Mouse (Mus musculus) embryonic facial prominence, embryonic 13.5 days (tissue): ENCODE data around the gene Pfdn5. TPM values are rescaled to one million over a fixed set of nuclear protein-coding genes. Genes with fewer than 3 reads are reported as not detected.

Source experiments
- ATAC-seq: fragments of 200-750 bp; cut with Nextera tagmentation; 2 replicates; pipeline ENCODE4 v1.8.0; 2017; ENCODE audit warnings: low read depth; ENCODE audit not compliant: insufficient number of reproducible peaks, insufficient read depth, low FRiP score, low TSS enrichment
- H3K27ac ChIP-seq: fragments of 300-500 bp; sonication (generic); 2 replicates; pipeline ENCODE4 v1.5.1; 2015; ENCODE audit warnings: moderate library complexity, mild to moderate bottlenecking, inconsistent platforms
- H3K27me3 ChIP-seq: fragments of 300-500 bp; sonication (generic); 2 replicates; pipeline ENCODE4 v1.6.1; 2015; ENCODE audit warnings: mild to moderate bottlenecking, inconsistent platforms
- H3K36me3 ChIP-seq: fragments of 300-500 bp; sonication (generic); 2 replicates; pipeline ENCODE4 v1.6.1; 2015; ENCODE audit warnings: mild to moderate bottlenecking, inconsistent platforms
- H3K4me1 ChIP-seq: fragments of 300-500 bp; sonication (generic); 2 replicates; pipeline ENCODE4 v1.6.1; 2015; ENCODE audit warnings: inconsistent platforms
- H3K4me2 ChIP-seq: fragments of 300-500 bp; sonication (generic); 2 replicates; pipeline ENCODE4 v1.6.1; 2015; ENCODE audit warnings: moderate library complexity, mild to moderate bottlenecking, inconsistent platforms
- H3K4me3 ChIP-seq: fragments of 300-500 bp; sonication (generic); 2 replicates; pipeline ENCODE4 v1.5.1; 2015; ENCODE audit warnings: mild to moderate bottlenecking, inconsistent platforms
- H3K9ac ChIP-seq: fragments of 300-500 bp; sonication (generic); 2 replicates; pipeline ENCODE4 v1.6.1; 2015; ENCODE audit warnings: mild to moderate bottlenecking, inconsistent platforms
- H3K9me3 ChIP-seq: fragments of 300-500 bp; sonication (generic); 2 replicates; pipeline ENCODE4 v1.6.1; 2016; ENCODE audit warnings: inconsistent platforms
- WGBS: fragments of 180-500 bp; shearing (Covaris S2); methylation state at CpG from one replicate; pipeline ENCODE4 v1.1.7; 2015; ENCODE audit warnings: mixed read lengths; 5-methylcytosine and 5-hydroxymethylcytosine counted together
- polyA plus RNA-seq: library from polyadenylated mRNA; unstranded; fragments of >200 nt; fragmentation: Nextera tagmentation; extraction: Ambion mirVana; gene quantifications from 2 replicates; pipeline ENCODE4 v1.2.1, GENCODE M21; 2015

The Pfdn5 gene
- polyA plus RNA-seq: 458 and 502 TPM in 2 replicates

GRCm38 (mm10) chr15:102326022-102326576, at the start of gene Pfdn5:
Gene Pfdn5 (plus strand): TSS chr15:102326116.
- no peaks in the 10 kb centered on the region for H3K27me3 ChIP-seq
- peak within 1 kb of the TSS; percentile 85 for H3K27ac ChIP-seq
- H3K4me2 ChIP-seq: peak within 1 kb of the TSS; percentile 80
- peak within 1 kb of the TSS; percentile 85 for H3K4me3 ChIP-seq
- H3K36me3 ChIP-seq: peaks cover 64% of the 10 kb centered on the region
- H3K9me3 ChIP-seq: no peaks in the 10 kb centered on the region
- ATAC-seq: peak; percentile 76
- H3K4me1 ChIP-seq: peaks cover 12% of the 10 kb centered on the region
- under 1% methylated on average over 40 of the region's 40 CpGs for WGBS
- peak within 1 kb of the TSS; percentile 84 for H3K9ac ChIP-seq

DNA sequence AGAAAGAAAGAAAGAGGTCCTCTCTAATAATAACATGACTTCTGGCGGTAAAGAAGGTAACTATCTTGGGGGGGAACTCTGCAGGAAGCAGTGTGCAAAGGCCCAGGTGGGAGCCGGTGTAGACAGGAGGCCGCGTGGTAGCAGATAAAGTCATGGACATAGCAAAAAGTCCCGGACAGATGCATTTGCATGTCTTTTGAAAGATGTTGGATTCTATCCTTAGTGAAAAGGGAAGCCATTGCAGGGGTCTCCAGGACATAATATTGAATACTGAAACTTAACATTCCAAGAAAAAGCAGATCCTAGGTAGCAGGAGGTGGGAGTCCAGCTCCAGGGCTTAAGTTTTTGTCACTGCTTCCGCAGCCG, 47.2 kb upstream of the Pfdn5 start:
- ATAC-seq: no peak
- H3K4me1 ChIP-seq: peaks cover 21% of the 10 kb centered on the region
- 36% methylated on average over 7 of the region's 7 CpGs for WGBS

DNA sequence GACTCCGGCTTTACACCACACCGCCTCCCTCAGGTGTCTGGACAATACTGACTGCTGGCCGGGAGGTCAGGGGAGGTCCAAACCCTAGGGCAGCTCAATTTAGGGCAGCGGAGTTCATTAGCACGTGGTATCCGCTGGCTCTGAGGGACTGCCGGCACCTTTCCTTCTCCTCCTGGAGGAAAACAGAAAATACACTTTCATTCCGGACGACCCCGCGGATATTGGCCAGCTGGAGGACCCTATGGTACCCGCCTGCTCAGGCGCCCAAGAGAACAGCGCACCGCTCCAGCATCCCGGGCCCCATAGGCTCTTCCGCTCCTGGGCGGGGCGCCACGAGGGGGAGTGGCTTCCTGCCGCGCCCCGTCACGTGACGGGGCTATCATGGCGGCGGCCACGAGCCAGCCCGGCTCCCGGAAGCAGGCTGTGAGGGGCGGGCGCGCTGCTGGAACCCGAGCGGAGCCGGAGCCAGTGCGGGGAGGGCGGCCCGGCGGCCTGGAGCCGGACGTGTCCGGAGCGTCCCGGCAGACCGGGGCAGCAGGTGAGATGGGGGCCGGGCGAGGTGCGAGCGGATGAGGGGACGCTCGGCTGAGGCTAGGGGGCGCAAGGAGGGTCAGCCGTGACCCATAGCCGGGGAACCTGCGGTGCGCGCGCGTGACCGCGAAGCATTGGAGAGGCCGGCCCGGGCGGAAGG, 46.7 kb upstream of the Pfdn5 start, which contains the start of gene Mfsd5:
Gene Mfsd5 (plus strand): TSS at position 363 of the 691 bp plus-strand sequence.
- Histone ChIP-seq H3K36me3 (peaks cover 23% of the 10 kb centered on the region), H3K4me3 (peak within 1 kb of the TSS; percentile 85), H3K9ac (peak within 1 kb of the TSS; percentile 84), H3K27me3 (no peaks in the 10 kb centered on the region), H3K4me2 (peak within 1 kb of the TSS; percentile 92), H3K9me3 (no peaks in the 10 kb centered on the region), H3K27ac (peak within 1 kb of the TSS; percentile 89), H3K4me1 (peaks cover 21% of the 10 kb centered on the region)
- under 1% methylated on average over 65 of the region's 65 CpGs for WGBS
- ATAC-seq: peak; percentile 92

More for the DNA sequence above, 47.2 kb upstream of the Pfdn5 start:
- Histone ChIP-seq H3K4me3 (peak overlapping the region; percentile 85), H3K9me3 (no peaks in the 10 kb centered on the region), H3K36me3 (peaks cover 23% of the 10 kb centered on the region), H3K9ac (peak overlapping the region; percentile 84), H3K4me2 (peak overlapping the region; percentile 92), H3K27ac (peak overlapping the region; percentile 89), H3K27me3 (no peaks in the 10 kb centered on the region)

DNA sequence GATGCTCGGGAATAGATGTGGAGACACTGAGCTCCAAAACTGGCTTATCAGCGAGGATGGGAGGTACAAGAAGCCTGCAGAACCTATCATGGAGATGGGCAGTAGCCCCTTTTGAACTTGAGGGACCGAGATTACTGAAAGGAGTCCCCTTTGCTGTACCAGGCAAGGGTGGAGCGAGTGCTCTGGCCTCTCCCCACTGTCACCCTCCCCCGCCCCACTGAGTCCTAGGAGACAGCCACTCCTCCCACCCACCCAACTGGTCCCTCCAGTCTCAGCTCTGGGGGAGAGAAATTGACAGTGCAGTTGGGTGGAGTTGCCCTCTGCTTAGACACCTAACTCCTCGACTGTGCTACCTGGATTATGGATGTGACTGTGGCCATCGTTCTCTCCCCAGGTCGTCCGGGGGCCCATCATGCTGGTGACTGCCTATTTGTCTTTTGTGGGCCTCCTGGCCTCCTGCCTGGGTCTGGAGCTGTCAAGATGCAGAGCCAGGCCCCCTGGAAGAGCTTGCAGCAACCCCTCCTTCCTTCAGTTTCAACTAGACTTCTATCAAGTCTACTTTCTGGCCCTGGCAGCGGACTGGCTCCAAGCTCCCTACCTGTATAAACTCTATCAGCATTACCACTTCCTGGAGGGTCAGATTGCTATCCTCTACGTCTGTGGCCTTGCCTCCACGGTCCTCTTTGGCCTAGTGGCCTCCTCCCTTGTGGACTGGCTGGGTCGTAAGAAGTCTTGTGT, 46.0 kb upstream of the Pfdn5 start:
- Histone ChIP-seq H3K27ac (peak overlapping the region; percentile 89), H3K36me3 (peaks cover 23% of the 10 kb centered on the region), H3K4me2 (peak overlapping the region; percentile 92), H3K4me1 (peaks cover 21% of the 10 kb centered on the region), H3K9me3 (no peaks in the 10 kb centered on the region), H3K4me3 (peak overlapping the region; percentile 85), H3K27me3 (no peaks in the 10 kb centered on the region), H3K9ac (peak overlapping the region; percentile 84)
- peak; percentile 23; the same call in 1 of the 2 replicates for ATAC-seq
- 28% methylated on average over 13 of the region's 13 CpGs for WGBS

DNA sequence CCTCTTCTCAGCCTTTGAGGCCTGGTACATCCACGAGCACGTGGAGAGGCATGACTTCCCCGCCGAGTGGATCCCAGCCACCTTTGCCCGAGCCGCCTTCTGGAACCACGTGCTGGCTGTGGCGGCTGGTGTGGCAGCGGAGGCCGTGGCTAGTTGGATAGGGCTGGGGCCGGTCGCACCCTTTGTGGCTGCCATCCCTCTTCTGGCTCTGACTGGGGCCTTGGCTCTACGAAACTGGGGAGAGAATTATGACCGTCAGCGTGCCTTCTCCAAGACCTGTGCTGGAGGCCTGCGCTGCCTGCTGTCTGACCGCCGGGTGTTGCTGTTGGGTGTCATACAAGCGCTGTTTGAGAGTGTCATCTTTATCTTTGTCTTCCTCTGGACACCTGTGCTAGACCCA, 45.3 kb upstream of the Pfdn5 start:
- H3K4me3 ChIP-seq: peak overlapping the region; percentile 85
- ATAC-seq: no peak
- H3K9ac ChIP-seq: 0 out of 2 replicates have a peak overlapping the region, but pooled peaks have one; percentile 1
- WGBS: 94% methylated on average over 19 of the region's 19 CpGs
- H3K9me3 ChIP-seq: no peaks in the 10 kb centered on the region
- H3K36me3 ChIP-seq: peaks cover 23% of the 10 kb centered on the region
- H3K4me2 ChIP-seq: peak overlapping the region; percentile 92
- H3K27ac ChIP-seq: peak overlapping the region; percentile 89; the same call in 1 of the 2 replicates
- H3K27me3 ChIP-seq: no peaks in the 10 kb centered on the region
- peaks cover 21% of the 10 kb centered on the region for H3K4me1 ChIP-seq

DNA sequence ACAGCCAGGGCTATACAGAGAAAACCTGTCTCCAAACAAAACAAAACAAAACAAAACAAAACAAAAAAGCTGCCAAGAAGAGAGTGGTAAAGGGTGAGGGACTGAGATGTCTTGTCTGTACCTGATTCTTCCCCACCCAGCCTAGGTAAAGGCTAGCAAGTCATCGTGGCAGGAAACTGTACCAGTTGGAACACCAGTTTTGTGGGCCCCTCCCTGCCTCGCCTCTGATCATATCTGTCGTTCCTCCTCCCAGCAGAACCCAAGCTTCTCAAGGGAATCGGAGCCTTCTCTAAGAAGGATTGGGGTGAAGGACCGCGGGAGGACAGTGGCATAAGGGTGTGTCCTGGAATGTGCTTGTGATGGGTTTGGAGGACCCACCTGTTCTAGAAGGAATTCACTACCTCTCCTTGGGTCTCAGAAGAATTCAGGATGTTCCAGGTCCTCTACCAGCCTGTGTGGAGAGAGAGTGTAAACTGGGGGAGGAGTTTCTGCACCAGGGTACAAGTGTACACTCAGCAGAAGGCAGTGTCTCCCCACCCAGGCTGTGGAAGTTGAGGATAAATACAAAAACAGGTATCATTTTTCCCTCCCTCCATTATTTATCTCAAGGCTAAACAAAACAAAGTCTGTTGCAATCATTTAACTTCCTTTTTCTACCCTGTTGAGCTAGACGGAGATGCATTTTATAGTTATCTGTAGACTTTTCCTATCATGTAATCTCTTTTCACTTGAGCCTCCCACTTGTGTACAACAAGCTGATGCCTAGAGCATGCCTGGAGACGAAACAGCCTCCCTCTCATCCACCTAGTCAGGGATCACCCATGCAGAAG, 43.2 kb upstream of the Pfdn5 start:
- no peak for ATAC-seq
- peak overlapping the region; percentile 3; the same call in 1 of the 2 replicates for H3K4me2 ChIP-seq
- H3K9ac ChIP-seq: no peak overlapping the region
- no peaks in the 10 kb centered on the region for H3K9me3 ChIP-seq
- H3K27me3 ChIP-seq: no peaks in the 10 kb centered on the region
- H3K36me3 ChIP-seq: peaks cover 23% of the 10 kb centered on the region
- H3K4me1 ChIP-seq: peaks cover 21% of the 10 kb centered on the region
- 80% methylated on average over 8 of the region's 8 CpGs for WGBS
- H3K27ac ChIP-seq: no peak overlapping the region
- H3K4me3 ChIP-seq: no peak overlapping the region

GRCm38 (mm10) chr15:102283648-102284047, 42.3 kb upstream of the Pfdn5 start:
- Histone ChIP-seq H3K27ac (no peak overlapping the region), H3K4me1 (peaks cover 19% of the 10 kb centered on the region), H3K36me3 (peaks cover 23% of the 10 kb centered on the region), H3K4me2 (no peak overlapping the region), H3K4me3 (no peak overlapping the region), H3K9me3 (no peaks in the 10 kb centered on the region), H3K27me3 (no peaks in the 10 kb centered on the region), H3K9ac (no peak overlapping the region)
- ATAC-seq: no peak
- 75% methylated on average over 3 of the region's 3 CpGs for WGBS

- Histone ChIP-seq H3K4me1 (no peaks in the 10 kb centered on the region; the same call in 1 of the 2 replicates), H3K4me2 (no peak overlapping the region), H3K4me3 (no peak overlapping the region), H3K9ac (no peak overlapping the region), H3K36me3 (peaks cover 4% of the 10 kb centered on the region), H3K9me3 (no peaks in the 10 kb centered on the region), H3K27me3 (no peaks in the 10 kb centered on the region), H3K27ac (no peak overlapping the region)
- no peak for ATAC-seq
Observed at GRCm38 (mm10) chr15:102287395-102287794, 38.5 kb upstream of the Pfdn5 start.

DNA sequence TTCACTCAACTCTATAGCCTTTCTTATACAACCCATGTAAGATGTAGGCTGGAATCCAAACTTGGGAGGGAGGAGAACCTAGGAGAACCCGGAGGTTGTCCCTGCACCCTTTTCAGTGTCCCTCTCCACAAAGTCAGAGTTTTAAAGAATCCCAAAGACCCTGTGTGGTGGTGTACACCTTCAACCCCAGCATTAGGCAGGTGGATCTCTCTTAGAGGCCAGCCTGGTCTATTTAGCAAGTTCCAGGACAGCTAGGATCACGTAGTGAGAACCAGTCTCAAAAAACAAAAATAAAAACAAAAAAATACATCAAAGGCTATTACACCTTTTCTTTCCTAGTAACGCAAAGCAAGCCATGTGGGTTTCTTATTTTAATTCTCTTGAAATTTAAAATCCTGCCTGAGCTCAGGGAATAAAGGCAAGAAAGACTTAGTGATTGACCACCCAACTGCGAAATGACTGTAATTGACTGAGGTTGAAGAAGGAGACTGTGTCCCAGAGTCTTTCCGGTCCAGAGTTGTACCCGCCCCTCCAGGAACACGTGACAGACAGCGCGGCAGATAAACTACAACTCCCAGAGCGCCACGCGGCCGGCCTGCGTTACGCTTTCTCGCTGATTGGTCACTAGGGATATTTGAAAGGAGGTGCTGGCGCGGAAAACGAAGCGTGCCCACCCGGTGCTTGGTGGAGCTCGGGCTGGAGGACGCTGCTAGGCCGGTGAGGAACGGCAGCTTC, 30.1 kb upstream of the Pfdn5 start, which contains the start of gene Espl1:
Gene Espl1 (plus strand): TSS at position 634 of the 735 bp plus-strand sequence.
- Histone ChIP-seq H3K27ac (peak within 1 kb of the TSS; percentile 11; the same call in 1 of the 2 replicates), H3K9me3 (no peaks in the 10 kb centered on the region), H3K4me2 (peak within 1 kb of the TSS; percentile 85), H3K4me1 (peaks cover 18% of the 10 kb centered on the region), H3K9ac (peak within 1 kb of the TSS; percentile 70), H3K36me3 (peaks cover 25% of the 10 kb centered on the region), H3K27me3 (no peaks in the 10 kb centered on the region), H3K4me3 (peak within 1 kb of the TSS; percentile 71)
- 7% methylated on average over 25 of the region's 25 CpGs for WGBS
- ATAC-seq: peak; percentile 92

- 0 out of 2 replicates have a peak, but pooled peaks have one; percentile 1 for ATAC-seq
- Histone ChIP-seq H3K27me3 (no peaks in the 10 kb centered on the region), H3K27ac (no peak overlapping the region; the same call in 1 of the 2 replicates)
Observed at GRCm38 (mm10) chr15:102296368-102297006, 29.4 kb upstream of the Pfdn5 start.

More at GRCm38 (mm10) chr15:102296368-102297006, 29.4 kb upstream of the Pfdn5 start:
- Histone ChIP-seq H3K4me2 (peak overlapping the region; percentile 85), H3K9ac (peak overlapping the region; percentile 70), H3K4me1 (peaks cover 18% of the 10 kb centered on the region), H3K36me3 (peaks cover 32% of the 10 kb centered on the region), H3K4me3 (peak overlapping the region; percentile 71), H3K9me3 (no peaks in the 10 kb centered on the region)
- WGBS: 4% methylated on average over 24 of the region's 24 CpGs
